Mouse (Mus musculus) hematopoietic multipotent progenitor cell, adult 10-12 weeks (in vitro differentiated cells): ENCODE results near the gene Zfp97. TPM values are rescaled to one million over a fixed set of nuclear protein-coding genes. Genes with fewer than 3 reads are reported as not detected.

ENCODE experiments used
- polyA plus RNA-seq: library from polyadenylated mRNA; stranded (reverse); fragments of >175 nt; gene quantifications from 2 replicates; pipeline ENCODE4 v1.2.3, GENCODE M21; 2012; ENCODE audit warnings: low replicate concordance

The Zfp97 gene
- polyA plus RNA-seq, result 0.29 and 0.63 TPM in 2 replicates

DNA sequence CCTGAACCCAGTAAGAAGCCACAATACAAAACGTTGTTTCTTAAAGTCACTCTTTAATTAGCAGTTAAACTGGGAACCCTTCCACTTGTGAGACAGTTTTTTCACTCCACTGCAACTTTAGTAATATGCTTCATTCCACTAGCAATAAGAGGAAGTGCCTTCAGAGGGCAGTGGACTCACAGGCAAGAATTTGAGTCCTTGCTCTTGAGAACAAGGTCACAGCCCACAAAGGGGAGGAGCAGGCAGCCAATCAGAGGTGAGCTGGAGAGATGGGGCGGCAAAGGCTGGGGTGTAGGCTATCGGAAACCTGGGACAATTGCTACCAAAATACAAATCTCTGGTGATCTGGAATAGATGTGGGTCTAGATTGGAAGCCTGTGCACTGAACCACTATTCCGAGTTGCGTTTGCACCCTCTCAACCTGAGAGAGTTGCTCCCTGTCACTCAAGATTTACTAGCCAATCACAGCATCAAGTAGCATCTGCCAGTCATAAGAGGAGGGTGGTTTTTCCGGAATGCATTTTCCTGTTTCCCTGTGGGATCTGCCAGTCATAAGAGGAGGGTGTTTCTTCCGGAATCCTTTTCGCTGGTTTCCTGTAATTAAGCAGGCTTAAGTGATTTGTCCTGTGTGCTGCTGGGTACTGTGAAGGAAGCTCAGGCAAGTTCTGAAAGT is at the start of gene Zfp97:
Zfp97 (plus strand) TSS at position 586 of the 673 bp plus-strand sequence.

Other genes with a start within 250 kb of the Zfp97 start
- 0.09 TPM in 1 of 2 replicates, not detected in the other for gene Zfp960, start 57.3 kb upstream of the Zfp97 start, polyA plus RNA-seq